Comparison of ENCODE assay signal across 22 mouse cellular contexts in genomic region chr13:30005422-30005821, GRCm38 (mm10). TPM values are rescaled to one million over a fixed set of nuclear protein-coding genes. Genes with fewer than 3 reads are reported as not detected.
DNase-seq lines count a peak whose midpoint lies in the region; ATAC-seq and TF ChIP-seq lines count a peak whose summit lies in the region.
"Had no signal": no experiment of that assay in that cellular context is flagged by ENCODE, and none has a peak within 500 bp of the region (broad histone marks: within the 10 kb centered on the region; RNA-seq: fewer than 3 reads in every experiment).

No protein-coding gene starts in this region.

- H3K9me3 ChIP-seq in lung, embryonic 14.5 days (ENCODE audit: low read depth, low read length) = no peaks in the 10 kb centered on the region
- H3K9me3 ChIP-seq in lung, embryonic 16.5 days (ENCODE audit: control insufficient read depth, low read length) = no peaks in the 10 kb centered on the region
- H3K9me3 ChIP-seq in lung, postnatal 0 days (ENCODE audit: low read length) = no peaks in the 10 kb centered on the region
- H3K9me3 ChIP-seq: G1E had no signal

- TF ChIP-seq CTCF in lung, embryonic 14.5 days (IDR thresholded peaks at IDR 0.05; ENCODE audit: low read depth) = no peak
- no peak for TF ChIP-seq CTCF in lung, postnatal 0 days (IDR thresholded peaks at IDR 0.05)

- no peak overlapping the region for H3K9ac ChIP-seq in lung, embryonic 14.5 days
- no peak overlapping the region for H3K9ac ChIP-seq in lung, embryonic 16.5 days (ENCODE audit: low read length)
- no peak overlapping the region for H3K9ac ChIP-seq in lung, postnatal 0 days (replicated peaks; ENCODE audit: low read depth)

- no peak overlapping the region for H3K4me3 ChIP-seq in lung, embryonic 14.5 days (ENCODE audit: low read depth, low read length)
- H3K4me3 ChIP-seq in lung, embryonic 16.5 days (ENCODE audit: low read length) = no peak overlapping the region
- H3K4me3 ChIP-seq in lung, postnatal 0 days (ENCODE audit: low read depth, low read length) = no peak overlapping the region

- 47% methylated on average over 3 of the region's 3 CpGs for WGBS in lung, embryonic 14.5 days
- 53% methylated on average over 3 of the region's 3 CpGs for WGBS in lung, embryonic 16.5 days
- WGBS in lung, postnatal 0 days = 70% methylated on average over 3 of the region's 3 CpGs

- peak; percentile 71; the same call in 1 of the 2 replicates for ATAC-seq in lung, embryonic 14.5 days (ENCODE audit: insufficient read depth)
- peak; percentile 67; the same call in 1 of the 2 replicates for ATAC-seq in lung, embryonic 16.5 days (ENCODE audit: low read depth)
- ATAC-seq in lung, postnatal 0 days = no peak
- ATAC-seq: activated CD4-positive, CD25-positive, alpha-beta regulatory T cell, adult 4 months; CD4-positive, CD25-positive, alpha-beta regulatory T cell, adult 4 months; Patski had no signal

- H3K36me3 ChIP-seq in lung, embryonic 14.5 days (ENCODE audit: insufficient read depth) = no peaks in the 10 kb centered on the region
- no peaks in the 10 kb centered on the region for H3K36me3 ChIP-seq in lung, embryonic 16.5 days (ENCODE audit: control insufficient read depth, insufficient read depth, low read length)
- no peaks in the 10 kb centered on the region for H3K36me3 ChIP-seq in lung, postnatal 0 days (ENCODE audit: insufficient read depth, low read length)
- H3K36me3 ChIP-seq: G1E had no signal

- no peak overlapping the region for H3K4me2 ChIP-seq in lung, embryonic 14.5 days
- no peak overlapping the region for H3K4me2 ChIP-seq in lung, embryonic 16.5 days (ENCODE audit: low read depth, low read length)
- H3K4me2 ChIP-seq in lung, postnatal 0 days (replicated peaks; ENCODE audit: low read depth, low read length) = no peak overlapping the region

- H3K27me3 ChIP-seq in lung, embryonic 14.5 days (ENCODE audit: insufficient read depth, low read length) = no peaks in the 10 kb centered on the region
- no peaks in the 10 kb centered on the region for H3K27me3 ChIP-seq in lung, embryonic 16.5 days (ENCODE audit: control insufficient read depth, insufficient read depth, low read depth, low read length)
- H3K27me3 ChIP-seq in lung, postnatal 0 days (replicated peaks; ENCODE audit: insufficient read depth, low read length) = no peaks in the 10 kb centered on the region
- H3K27me3 ChIP-seq: CH12.LX had no signal

- peak; percentile 29 for DNase-seq in heart, adult 11 months
- DNase-seq in heart, postnatal 4 days = no peak
- DNase-seq in lung, embryonic 14.5 days = peak; percentile 86
- DNase-seq in lung, postnatal 14 days = no peak
- no peak for DNase-seq in lung, postnatal 4 days
- DNase-seq in lung, postnatal 0 days (ENCODE audit: low spot score) = peak; percentile 12
- no peak for DNase-seq in lung, postnatal 25 days (ENCODE audit: low spot score)
- DNase-seq: adrenal gland, adult 2 months; adrenal gland, adult 8-10 months; adrenal gland, postnatal 10 days; adrenal gland, postnatal 14 days; adrenal gland, postnatal 25 days; adrenal gland, postnatal 36 days; B cell, adult 2 months; cerebellum, adult 11 months; cerebellum, adult 11-12 months had no signal

- TF ChIP-seq EP300 in lung, postnatal 0 days (IDR thresholded peaks at IDR 0.05) = no peak

- H3K4me1 ChIP-seq in lung, embryonic 14.5 days (ENCODE audit: insufficient read depth) = peaks cover 3% of the 10 kb centered on the region; the same call in 1 of the 2 replicates
- H3K4me1 ChIP-seq in lung, embryonic 16.5 days (replicated peaks; ENCODE audit: control insufficient read depth, insufficient read depth, low read length) = no peaks in the 10 kb centered on the region; the same call in none of the 2 replicates
- H3K4me1 ChIP-seq in lung, postnatal 0 days (ENCODE audit: insufficient read depth, low read depth, low read length) = no peaks in the 10 kb centered on the region

- no peak overlapping the region for H3K27ac ChIP-seq in lung, embryonic 14.5 days (ENCODE audit: low read depth)
- no peak overlapping the region for H3K27ac ChIP-seq in lung, embryonic 16.5 days (ENCODE audit: low read length)
- H3K27ac ChIP-seq in lung, postnatal 0 days (ENCODE audit: low read length) = no peak overlapping the region

RNA-seq across cellular contexts. Expression of gene E2f3, which starts 19.6 kb away (rescaled TPM):
- total RNA-seq in heart, postnatal 4 days (2021) = 10 to 100 TPM; 15.9 to 18.4 TPM
- 17.6 and 18.3 TPM in 2 replicates for polyA plus RNA-seq in lung, embryonic 14.5 days (2014; fragmentation: Nextera tagmentation; extraction: Ambion mirVana)
- 9.7 and 11.3 TPM in 2 replicates for polyA plus RNA-seq in lung, embryonic 16.5 days (2015; fragmentation: Nextera tagmentation; extraction: Ambion mirVana)
- 2.6 and 3.0 TPM in 2 replicates for polyA plus RNA-seq in lung, postnatal 0 days (2015; fragmentation: Nextera tagmentation; extraction: Ambion mirVana)

Comparison
In these comparisons a context has a peak if more than half of its experiments do, and no peak if none do; other contexts are left out.
1. DNase-seq: peak in heart, adult 11 months (single experiment), lung, embryonic 14.5 days (single experiment) and lung, postnatal 0 days (single experiment); none in heart, postnatal 4 days (single experiment), lung, postnatal 14 days (single experiment), lung, postnatal 4 days (0 of 2) and lung, postnatal 25 days (single experiment).